Mouse (Mus musculus) myocyte (in vitro differentiated cells): Measurements from ENCODE around the gene Bcar3.

ENCODE experiments used
- E2F4 ChIP-seq: IDR thresholded peaks from one replicate; pipeline ENCODE4 v1.6.1; 2011; ENCODE audit warnings: mild to moderate bottlenecking, control low read depth, moderate library complexity; ENCODE audit not compliant: insufficient read depth
- MAX ChIP-seq: IDR thresholded peaks from one replicate; pipeline ENCODE4 v1.6.1; 2011; ENCODE audit warnings: low read depth, mild to moderate bottlenecking, control low read depth
- MYOD1 ChIP-seq, 3 experiments: IDR thresholded peaks; one replicate each; pipeline ENCODE4 v1.6.1; 2011; ENCODE audit warnings: control low read depth in 2 of 3, low read depth in 2 of 3, mild to moderate bottlenecking in 2 of 3, moderate library complexity in 1 of 3; ENCODE audit not compliant: insufficient read length in 2 of 3, control insufficient read depth in 1 of 3
- MYOG ChIP-seq, 3 experiments: IDR thresholded peaks; one replicate each; pipeline ENCODE4 v1.6.1; 2011; ENCODE audit warnings: control low read depth in 2 of 3, low read depth in 2 of 3, mild to moderate bottlenecking in 2 of 3; ENCODE audit not compliant: insufficient read length in 2 of 3, control insufficient read depth in 1 of 3, insufficient read depth in 1 of 3
- POLR2A ChIP-seq: IDR thresholded peaks from one replicate; pipeline ENCODE4 v1.6.1; 2011; ENCODE audit warnings: low read depth, mild to moderate bottlenecking, control low read depth, moderate library complexity; ENCODE audit not compliant: insufficient read length
- POLR2AphosphoS2 ChIP-seq: IDR thresholded peaks from one replicate; pipeline ENCODE4 v1.6.1; 2011; ENCODE audit warnings: low read depth, control low read depth; ENCODE audit not compliant: insufficient read length
- REST ChIP-seq: IDR thresholded peaks from one replicate; pipeline ENCODE4 v1.6.1; 2011; ENCODE audit warnings: mild to moderate bottlenecking, control low read depth, moderate library complexity; ENCODE audit not compliant: insufficient read depth, insufficient read length
- SRF ChIP-seq: IDR thresholded peaks from one replicate; pipeline ENCODE4 v1.6.1; 2011; ENCODE audit warnings: low read depth; ENCODE audit not compliant: control insufficient read depth, insufficient read length
- TCF3 ChIP-seq: IDR thresholded peaks from one replicate; pipeline ENCODE4 v1.6.1; 2011; ENCODE audit warnings: low read depth, control low read depth; ENCODE audit not compliant: insufficient read length
- USF1 ChIP-seq: IDR thresholded peaks from one replicate; pipeline ENCODE4 v1.6.1; 2011; ENCODE audit warnings: low read depth, mild to moderate bottlenecking, control low read depth, moderate library complexity

DNA sequence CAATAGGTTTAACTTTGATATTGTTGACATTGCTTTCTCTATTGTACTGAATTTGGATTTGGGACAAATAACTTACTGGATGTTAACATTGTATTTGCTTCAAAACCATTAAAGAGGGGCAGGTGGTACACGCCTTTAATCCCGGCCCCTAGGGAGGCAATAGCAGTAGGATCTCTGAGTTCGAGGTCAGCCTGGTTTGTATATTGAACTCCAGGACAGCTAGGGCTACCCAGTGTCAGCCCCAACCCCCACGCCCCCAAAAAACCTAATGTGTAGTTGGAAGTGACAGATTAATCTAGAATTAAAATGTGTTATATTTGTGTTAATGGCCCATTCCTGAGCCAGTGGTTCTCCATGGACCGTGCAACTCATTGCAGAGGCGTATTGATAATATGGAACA is 47.5 kb upstream of the Bcar3 start:
- no peak for TF ChIP-seq MAX
- no peak for TF ChIP-seq TCF3
- no peak for TF ChIP-seq E2F4
- no peak for TF ChIP-seq MYOG (IDR thresholded peaks at IDR 0.05; ENCODE audit: control insufficient read depth in 1 of 3, insufficient read depth in 1 of 3, insufficient read length in 2 of 3, low read depth in 2 of 3)
- no peak for TF ChIP-seq POLR2A
- TF ChIP-seq POLR2AphosphoS2 = no peak
- TF ChIP-seq MYOD1 (IDR thresholded peaks at IDR 0.05; ENCODE audit: control insufficient read depth in 1 of 3, insufficient read length in 2 of 3, low read depth in 2 of 3) = no peak
- no peak for TF ChIP-seq REST
- no peak for TF ChIP-seq USF1
- TF ChIP-seq SRF = no peak
